Mouse (Mus musculus) urinary bladder, adult 2 months (tissue): ENCODE results near the gene Gm37240. TPM values are rescaled to one million over a fixed set of nuclear protein-coding genes. Genes with fewer than 3 reads are reported as not detected.

Experiments used
- DNase-seq: peaks from one replicate; pipeline ENCODE4 v3.0.0; 2022; ENCODE audit warnings: low spot score
- polyA plus RNA-seq: library from polyadenylated mRNA; depleted of rRNA; stranded (reverse); fragments of >200 nt; gene quantifications from 2 replicates; pipeline ENCODE4 v1.2.3, GENCODE M21; 2012

The Gm37240 gene
- polyA plus RNA-seq, 1 experiment: 1.5 TPM

DNA sequence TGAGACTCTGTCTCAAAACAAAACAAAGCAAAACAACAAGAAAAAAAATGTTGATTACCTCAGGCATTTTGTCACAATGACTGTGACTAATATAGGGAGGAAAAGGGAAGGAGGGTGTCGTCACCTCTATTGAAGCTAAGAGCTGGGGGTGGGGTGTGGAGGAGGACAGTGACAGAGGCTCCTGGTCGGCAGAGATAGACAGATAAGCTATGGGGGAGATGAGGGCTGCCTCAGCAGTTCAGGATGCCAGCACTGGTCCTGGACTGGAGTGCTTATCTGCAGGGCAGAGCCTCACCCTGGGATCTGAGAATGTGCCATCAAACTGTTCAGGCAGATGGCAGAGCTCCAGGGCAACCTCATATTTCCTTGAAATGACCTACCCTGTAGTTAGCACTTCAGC is 1115.3 kb downstream of the Gm37240 start:
- DNase-seq: no peak

DNA sequence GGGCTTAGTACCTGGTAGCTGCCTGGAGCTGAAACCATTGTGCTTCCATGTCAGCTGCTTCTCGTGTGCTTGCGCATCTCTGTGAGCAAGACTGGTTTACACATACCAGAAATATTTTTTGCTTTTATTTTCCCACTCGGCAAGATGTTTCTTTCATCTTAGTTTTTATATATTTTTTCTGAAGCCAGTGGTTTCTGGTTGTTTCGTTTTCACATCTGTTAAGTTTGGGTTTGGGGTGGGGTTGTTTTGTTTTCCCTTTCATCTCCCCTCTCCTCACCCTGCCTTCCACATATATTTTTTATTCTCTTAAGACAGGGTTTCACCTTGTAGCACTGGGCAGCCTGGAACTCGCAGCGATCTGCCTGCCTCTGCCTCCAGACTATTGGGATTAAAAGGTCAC is 1116.8 kb downstream of the Gm37240 start:
- DNase-seq: no peak

DNA sequence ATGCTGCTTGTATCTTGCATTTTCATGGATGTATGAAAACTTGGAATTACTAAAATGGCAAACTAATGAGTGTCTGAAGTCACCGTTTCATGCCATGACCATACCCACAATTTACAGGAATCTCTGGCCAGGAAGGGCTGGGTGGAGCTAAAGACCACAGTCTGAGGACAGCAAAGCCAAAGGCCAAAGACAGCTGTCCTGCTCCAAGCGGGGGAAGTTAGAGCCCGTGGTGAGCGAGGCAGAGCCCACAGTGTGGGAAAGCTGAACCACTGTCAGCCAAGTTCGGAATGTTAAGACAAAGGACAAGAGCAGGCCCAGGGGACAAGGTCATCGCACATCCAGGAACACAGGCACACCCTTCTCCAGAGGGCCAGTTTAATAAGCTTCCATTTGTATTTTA is 1117.9 kb downstream of the Gm37240 start:
- DNase-seq: no peak

DNA sequence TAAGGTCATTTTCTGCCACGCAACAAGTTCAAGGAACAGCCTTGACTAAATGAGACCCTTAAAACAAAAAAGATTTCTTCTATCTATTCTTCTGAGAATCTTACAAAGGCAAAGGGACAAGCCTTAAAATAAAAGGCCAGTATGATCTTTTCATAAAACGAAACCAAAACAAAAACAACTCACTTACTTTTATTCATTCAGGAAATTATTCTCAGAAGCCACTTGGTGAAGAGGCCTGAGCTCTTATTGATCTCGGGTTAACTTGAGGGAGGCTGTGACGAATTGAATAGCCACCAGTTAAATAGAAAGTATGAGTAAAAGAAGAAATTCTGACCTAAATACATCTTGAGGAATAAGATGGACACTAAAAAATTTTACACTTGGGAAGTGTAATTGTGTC is 1118.4 kb downstream of the Gm37240 start:
- no peak for DNase-seq

DNA sequence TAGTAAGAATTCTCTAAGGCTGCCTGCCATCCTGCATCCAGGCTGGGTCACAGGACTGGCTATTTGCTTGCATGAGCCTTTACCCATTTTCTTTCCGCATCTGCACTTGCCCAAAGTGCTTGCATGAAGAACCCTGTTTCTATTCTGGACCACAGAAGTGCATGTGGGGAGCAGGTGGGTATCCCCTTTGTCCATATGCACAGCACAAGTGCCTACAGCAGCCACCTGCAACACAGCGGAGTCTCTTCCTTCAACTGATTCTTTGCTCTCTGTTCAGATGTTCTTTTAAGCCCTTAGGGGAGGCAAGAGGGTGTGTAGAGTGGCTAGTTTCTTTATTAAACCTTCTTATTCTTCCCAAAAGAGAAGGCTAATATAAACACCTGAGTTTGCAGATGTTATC is 1133.5 kb downstream of the Gm37240 start:
- DNase-seq: no peak

DNA sequence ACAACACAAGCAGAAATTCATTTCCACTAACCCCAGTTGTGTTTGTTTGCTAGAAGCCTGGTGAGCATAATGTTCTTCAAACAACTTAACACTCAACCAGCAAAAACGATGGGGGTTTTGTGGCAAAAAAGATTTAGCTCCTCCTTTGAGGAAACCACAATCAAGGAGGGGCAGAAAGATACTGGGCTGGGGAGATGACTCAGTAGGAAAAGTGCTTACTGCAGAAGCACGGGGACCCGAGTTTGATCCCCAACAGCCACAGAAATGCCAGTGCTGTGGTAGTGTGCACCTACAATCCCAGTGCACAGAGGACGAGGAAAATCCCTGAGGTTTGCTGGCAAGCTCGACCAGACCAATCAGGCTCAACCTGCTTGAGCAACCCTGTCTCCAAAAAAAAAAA is 1138.1 kb downstream of the Gm37240 start:
- no peak for DNase-seq

DNA sequence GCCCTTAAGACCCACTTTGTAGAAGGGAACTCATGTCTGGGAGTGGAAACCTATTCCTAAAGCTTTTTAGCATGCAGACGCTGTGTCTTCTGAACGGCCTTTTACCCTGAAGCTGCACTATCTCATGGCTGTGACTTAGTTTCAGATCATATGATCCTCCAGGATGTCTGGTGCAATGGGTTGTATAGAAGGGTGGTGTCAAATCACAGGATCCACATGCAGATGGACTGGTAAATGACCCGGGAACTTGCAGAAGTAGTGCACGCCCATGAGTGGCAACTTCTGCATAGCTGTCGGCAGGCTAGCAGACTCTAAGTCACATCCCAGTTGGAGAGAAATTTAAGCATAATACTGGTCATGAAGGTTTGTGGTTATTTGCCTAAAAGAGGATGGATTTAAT is 1139.2 kb downstream of the Gm37240 start:
- no peak for DNase-seq

DNA sequence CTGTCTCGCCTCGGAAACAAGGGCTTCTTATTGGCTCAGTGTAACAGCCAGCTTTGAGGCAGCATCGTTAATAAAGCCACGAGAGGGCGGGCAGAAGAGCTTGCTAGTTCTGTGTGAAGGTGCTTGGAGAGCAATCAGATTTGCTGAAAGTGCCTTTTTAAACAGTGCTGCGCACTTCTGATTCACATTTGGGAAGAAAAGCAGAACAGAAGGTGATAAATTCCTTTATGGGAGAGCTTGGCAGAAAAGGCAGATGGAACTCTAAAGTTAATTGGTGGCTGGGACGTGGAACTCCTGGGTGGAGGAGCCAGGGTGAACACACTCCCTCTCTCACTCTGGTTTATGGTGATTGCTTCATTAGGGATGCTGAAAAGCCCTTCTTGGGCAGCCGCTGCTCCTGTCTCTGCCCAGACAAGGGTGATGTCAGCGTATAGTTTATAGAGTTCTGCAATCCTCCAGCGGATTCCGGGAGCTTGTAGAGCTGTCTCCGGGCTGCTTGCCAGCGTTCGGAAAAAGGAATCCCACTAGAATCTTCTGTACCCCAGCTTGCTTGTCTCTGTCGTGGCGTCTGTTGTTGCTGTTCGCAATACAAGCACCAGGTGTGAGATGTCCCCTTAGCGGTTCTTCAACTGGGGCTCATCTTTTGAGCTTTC is 1141.7 kb downstream of the Gm37240 start:
- DNase-seq: peak; percentile 39

DNA sequence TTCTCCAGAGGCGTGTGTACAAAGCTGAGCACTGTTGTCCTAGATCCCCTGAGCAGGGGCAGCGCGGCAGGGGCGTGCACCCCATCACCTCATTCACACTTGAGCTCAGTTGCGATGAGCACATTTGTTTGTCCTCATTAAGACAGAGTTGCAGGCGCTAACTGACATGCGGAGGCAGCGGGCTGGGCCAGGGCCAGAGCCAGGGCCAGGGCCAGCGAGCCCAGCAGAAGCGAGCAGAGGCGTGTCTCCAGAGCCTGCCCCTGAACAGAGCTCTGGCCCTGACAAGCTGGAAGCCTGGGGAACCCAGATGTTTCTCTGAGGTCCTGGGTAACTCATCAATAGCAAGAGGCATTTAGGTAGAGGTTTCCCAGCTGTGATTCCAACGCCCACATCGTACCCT is 1142.6 kb downstream of the Gm37240 start:
- peak; percentile 35 for DNase-seq

DNA sequence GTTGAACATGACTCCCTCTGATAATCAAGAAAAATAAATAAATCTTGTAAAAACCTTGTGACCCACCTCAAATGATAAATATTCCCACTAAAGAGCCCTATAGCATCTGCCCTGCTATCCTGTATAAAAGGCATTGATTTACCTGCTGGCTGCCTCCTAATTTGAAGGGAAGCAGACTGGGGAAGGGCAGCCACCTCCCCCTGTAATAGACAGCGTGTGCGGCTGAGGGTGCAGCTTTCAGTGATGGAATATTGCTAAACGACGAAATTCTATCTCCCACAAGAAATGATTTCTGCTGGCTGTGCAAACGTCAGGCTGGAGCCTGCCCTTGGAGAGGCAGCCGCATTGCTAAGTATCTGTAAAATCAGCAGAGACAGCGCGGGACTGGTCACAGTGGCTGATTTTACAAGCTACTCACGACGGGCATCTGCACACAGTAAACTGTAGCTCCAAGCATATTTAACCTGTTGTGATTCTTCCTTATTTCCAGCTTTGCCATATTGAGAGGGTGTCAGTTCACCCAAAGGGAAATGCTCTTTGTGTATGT is 1147.2 kb downstream of the Gm37240 start:
- DNase-seq: no peak

DNA sequence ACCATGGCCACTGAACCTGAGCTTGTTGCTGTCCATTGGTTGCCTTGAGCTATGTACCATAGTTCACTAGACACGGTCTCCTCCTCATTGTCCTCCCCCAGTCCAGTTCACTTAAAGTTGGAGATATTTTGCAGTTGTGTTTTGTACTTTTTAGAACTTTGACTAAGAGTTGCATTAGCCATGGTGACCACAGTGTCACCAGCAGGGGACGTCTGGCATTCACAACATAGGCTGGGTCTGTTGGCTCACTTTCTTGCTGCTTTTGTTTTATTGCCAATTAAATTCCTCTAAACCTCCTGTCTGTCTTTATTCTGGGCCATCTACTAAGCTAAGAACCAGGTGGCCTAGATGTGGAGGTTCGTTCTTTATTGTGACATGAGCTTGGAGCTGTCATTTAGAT is 1150.2 kb downstream of the Gm37240 start:
- DNase-seq: no peak

DNA sequence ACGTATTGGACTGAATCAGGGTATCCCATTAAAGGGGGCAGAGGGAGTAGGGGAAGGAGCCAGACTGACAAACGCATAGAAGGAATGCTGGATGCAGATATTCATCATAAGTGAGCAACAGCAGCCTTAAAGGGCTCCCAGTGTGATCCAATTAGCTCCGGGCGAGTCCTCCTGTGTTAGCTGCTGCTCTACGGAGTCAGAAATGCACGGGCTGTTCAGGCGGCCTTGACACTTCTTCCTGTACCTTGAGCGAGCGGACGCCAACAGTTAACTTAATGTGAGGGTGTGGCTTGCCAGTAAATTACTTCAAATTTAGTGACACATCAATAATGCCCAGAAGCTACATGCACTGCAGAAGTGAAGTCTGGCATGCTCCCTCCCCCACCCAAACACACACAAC is 1151.6 kb downstream of the Gm37240 start:
- DNase-seq: no peak

DNA sequence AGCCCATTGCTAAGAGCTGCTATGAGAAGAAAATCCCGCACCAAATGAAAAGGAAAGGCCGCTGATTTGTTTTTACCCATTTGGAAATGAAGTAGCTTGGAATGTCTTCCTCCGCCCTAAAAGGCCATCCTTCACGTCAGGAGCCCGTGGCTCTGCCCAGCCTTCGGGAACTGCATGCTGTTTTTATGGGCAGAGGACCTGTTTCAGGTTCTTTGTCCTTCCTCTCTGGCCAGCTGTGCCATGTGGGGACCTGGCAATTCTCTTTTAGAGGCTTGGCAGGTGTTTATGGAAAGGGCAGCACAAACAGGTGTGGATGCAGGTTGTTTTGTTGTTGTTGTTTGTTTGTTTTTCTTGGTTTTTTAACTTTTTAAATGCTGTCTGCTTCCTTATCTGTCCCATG is 1154.8 kb downstream of the Gm37240 start:
- no peak for DNase-seq

DNA sequence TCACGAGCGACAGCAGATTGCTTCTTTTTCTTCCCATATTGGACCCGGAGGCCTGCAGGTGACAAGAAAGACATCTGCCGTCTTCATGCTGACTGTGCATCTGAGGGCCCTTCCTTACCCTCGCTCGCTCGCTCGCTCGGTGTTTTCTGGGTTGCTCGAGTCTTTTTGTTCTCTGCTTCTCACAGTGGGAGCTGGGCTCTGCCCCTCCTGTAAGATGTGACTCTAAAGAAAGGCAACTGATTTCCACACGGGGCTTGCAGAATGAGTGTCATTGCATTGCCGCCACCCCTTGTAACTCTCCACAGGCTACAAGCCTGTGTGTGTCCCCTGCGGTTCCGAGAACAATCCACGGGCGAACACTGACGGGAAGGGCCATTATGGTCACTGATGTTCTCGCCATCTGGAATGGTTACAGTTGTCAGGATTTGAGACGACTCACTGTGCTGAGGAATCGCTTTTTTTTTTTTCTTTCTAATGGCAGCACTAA is 1155.3 kb downstream of the Gm37240 start:
- no peak for DNase-seq

DNA sequence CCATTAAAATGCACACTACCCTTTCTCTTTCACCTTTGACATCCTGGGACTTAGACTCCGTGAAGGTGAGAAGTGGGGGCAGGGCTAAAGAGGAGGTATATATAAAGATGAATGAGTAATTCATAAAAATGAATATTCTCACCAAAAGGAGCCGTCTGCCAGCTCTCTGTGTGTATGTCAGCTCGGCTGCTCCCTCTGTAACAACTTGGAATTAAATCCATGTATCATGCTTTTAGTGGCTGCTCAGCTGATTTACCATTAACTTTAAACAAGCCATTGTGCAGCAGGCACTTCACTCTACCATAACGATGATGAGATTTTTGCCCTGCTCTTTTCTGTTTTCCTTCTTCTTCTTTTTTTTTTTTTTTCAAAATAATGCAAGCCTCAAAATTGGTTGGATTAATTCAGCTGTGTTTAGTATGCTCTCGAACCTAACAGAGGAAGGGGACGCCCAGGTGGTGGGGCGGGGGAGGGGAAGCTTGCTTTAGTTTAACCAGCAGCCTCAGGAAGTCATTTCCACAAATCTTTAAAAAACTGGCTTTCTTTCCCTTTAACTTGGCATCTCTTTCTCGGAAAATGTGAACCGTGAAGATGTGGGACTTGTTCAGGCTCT is 1155.8 kb downstream of the Gm37240 start:
- no peak for DNase-seq

DNA sequence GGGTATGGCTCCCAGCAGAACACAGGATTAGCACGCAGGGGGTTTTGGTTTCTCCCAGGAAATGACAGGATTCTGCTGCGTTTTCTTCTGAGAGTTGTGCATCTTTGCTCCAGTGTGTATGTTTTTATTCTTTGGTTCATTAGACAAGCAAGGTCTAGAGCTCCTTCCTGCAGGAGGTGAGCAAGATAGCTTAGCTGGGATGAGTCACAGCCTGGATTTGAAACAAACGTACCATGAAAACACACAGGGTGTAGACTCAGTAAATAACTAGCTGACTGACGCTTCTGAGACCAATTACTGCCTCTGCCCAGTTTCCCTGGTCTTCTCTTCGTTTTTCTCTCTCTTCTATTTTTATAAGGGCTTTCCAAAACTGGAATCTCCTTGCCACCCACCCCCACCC is 1156.3 kb downstream of the Gm37240 start:
- no peak for DNase-seq

DNA sequence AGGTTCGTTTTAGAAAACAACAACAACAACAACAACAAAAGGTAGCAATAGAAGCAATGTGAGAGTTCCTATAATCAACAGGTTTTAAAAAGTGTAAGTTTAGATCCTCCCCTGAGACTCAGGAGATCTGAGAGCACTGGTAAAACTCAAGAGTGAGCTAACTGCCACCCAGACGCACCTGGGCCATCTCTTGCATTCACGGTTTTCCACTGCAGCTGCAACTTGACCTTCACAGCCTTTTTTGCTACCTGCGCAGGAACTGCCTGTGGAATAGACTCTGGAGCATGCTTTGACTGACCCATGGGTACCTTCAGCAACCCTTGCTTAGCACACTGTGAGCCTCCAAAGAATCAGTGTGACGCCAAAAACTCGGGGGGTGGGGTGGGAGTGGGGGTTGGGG is 1157.5 kb downstream of the Gm37240 start:
- no peak for DNase-seq

DNA sequence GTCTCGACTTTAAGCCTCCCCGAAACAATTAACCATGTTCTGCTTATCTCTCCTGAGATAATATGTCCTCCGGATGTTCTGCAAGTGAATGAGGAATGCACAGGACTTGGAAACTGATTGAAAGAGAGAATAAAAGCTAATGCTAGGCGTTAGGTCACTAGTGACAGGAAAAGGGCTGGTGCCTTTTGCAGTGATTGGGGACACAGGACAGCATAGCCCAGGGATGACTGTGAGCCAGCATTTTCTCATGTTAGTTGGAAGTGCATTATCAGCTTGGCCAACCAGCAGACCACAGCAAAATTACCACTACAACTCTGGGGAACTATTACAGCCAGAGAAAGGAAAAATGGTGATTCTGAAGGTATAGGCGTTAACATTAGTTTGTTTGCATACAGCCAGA is 1163.3 kb downstream of the Gm37240 start:
- DNase-seq: no peak

DNA sequence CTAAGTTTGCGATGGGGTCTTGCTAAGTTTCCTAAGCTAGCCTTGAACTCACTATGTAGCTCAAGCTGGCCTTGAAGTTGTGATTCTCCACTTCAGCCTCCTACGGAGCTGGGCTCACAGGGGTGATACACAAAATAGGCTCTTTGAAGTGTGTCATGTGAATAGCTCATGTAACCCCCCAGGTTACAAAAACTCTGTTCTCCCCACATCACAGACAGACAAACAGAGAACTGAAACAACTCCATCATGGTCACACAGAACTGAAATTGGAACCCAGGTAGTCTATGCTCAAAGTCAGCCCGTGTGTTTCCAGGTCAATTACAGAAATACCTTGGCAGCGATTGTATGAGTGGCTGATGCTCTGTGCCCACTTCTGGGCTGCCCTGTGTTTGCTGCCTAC is 1164.6 kb downstream of the Gm37240 start:
- DNase-seq: no peak

DNA sequence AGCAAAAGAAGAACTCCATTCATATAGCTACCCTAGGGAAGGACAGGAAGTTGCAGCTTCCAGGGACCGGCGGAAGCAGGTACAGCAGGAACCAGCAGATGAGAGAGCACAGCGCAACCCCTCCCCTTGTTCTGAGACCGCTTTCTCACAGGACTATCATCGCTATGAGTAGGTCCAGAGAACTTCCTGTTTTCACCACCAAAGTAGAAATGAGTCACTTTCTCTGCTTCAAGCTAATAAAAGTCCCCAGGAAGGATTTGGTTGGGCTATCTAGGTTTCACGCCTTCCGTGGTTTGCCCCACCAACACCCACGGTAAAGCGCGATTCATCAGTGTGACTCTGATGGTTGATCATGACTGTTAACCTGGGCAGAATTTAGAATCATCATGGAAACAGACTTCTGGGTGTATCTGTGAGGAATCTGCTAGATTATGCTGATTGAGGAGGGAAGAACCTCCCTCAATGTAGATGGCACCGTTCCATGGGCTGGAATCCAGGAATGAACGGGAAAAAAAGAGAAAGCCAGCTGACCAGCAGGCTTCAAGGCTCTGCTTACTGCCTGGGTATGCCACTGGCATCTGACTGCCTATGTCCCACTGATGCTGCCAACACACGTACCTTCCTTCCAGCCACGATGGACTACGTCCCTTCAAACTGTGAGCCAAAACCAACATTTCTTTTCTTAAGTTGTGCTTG is 1172.1 kb downstream of the Gm37240 start:
- no peak for DNase-seq

DNA sequence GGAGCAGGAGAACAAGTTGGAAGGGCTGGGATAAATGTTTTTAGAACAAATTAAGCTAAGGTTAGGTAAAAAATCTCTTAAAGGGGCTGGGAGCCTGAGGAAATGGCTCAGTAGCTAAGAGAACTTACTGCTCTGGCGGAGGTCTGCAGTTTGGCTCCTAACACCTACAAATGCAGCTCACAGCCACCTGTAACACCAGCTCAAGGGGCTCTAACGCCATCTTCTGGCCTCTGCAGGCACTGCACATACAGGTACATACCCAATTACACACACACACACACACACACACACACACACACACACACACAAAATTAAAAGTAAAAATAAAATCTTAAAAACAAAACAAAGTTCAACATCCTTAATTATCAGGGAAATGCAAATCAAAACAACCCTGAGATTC is 1174.4 kb downstream of the Gm37240 start:
- no peak for DNase-seq

DNA sequence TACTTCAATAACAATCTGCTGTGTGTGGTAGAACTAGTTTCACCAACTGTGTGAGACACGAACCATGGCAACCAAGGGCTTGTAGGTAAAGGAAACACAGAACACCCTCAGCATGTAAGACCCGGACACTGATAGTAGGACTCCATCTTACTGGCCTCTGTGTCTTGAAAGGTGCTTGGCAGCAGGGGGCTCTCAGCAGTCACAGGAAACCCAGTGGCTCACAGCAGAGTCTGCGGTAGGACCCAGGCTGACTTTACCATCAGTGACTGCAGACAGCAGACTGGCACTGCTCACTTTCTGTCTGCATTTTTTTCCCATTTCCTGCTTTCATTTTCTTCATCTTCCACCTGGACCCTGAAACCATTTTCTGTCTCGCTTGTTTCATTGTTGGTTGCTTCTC is 1176.6 kb downstream of the Gm37240 start:
- DNase-seq: no peak

DNA sequence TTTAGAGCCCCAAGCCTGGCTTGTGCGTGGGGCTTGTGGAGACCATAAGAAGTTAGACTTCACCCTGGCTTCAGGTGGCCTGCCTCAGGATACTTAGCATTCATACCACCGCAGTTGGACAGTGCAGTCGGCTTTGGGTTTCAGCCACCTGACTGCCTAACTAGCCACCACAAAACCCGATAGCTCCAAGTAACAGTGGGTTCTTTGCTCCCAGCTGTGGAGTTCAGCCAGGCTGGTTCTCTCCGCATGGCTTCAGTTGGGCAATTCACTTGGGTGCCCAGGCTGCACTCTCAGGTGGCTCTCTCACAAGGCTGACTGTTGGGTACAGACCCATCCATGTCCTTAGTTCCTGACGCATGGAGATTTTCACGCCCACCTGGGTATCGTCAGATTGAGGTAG is 1177.4 kb downstream of the Gm37240 start:
- DNase-seq: no peak
